Mouse (Mus musculus): ENCODE data around the gene Zhx3. TPM values are rescaled to one million over a fixed set of nuclear protein-coding genes. Genes with fewer than 3 reads are reported as not detected.
A peak's percentile ranks its signal among the peaks of the same experiment; 100 is the strongest.

Gene Zhx3
- polyA plus RNA-seq, 1 experiment from 2014 or later: 12.0 TPM

GRCm38 (mm10) chr2:160732420-160732995 is 140.3 kb downstream of the Zhx3 start:
- H3K36me3 ChIP-seq: peaks cover 25% of the 10 kb centered on the region
- no peak overlapping the region for H3K27ac ChIP-seq
- peak overlapping the region; percentile 91 for H3K4me3 ChIP-seq
- H3K9me3 ChIP-seq: no peaks in the 10 kb centered on the region
- H3K4me1 ChIP-seq: peaks cover 27% of the 10 kb centered on the region
- no peaks in the 10 kb centered on the region for H3K27me3 ChIP-seq
- ATAC-seq (ENCODE audit: insufficient number of reproducible peaks, insufficient read depth, low FRiP score, low TSS enrichment): no peak
- H3K4me2 ChIP-seq (replicated peaks): peak overlapping the region; percentile 88
- WGBS: 33% methylated on average over 9 of the region's 9 CpGs
- peak overlapping the region; percentile 99 for H3K9ac ChIP-seq

DNA sequence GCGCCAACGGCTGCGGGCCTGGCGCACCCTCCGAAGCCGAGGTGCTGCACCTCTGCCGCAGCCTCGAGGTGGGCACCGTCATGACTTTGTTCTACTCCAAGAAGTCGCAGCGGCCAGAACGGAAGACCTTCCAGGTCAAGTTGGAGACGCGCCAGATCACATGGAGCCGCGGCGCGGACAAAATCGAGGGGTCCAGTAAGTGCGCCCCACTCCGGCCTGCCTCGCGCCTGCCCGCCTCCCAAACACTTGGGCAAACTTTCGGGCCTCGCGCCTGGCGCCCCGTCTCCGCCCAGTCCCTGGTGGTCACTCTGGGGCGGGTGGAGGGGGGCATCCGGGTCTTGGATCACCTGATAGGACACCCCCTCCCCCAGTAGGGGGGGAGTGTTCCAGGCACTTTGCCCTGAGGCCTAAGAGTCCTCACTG is 140.9 kb downstream of the Zhx3 start:
- Histone ChIP-seq H3K4me3 (peak overlapping the region; percentile 91), H3K27me3 (no peaks in the 10 kb centered on the region), H3K9me3 (no peaks in the 10 kb centered on the region), H3K4me1 (peaks cover 27% of the 10 kb centered on the region), H3K36me3 (peaks cover 18% of the 10 kb centered on the region), H3K27ac (peak overlapping the region; percentile 97), H3K4me2 (replicated peaks) (peak overlapping the region; percentile 88), H3K9ac (peak overlapping the region; percentile 99)
- 0% methylated on average over 32 of the region's 32 CpGs for WGBS
- ATAC-seq (ENCODE audit: insufficient number of reproducible peaks, insufficient read depth, low FRiP score, low TSS enrichment): 0 out of 2 replicates have a peak, but pooled peaks have one; percentile 4

DNA sequence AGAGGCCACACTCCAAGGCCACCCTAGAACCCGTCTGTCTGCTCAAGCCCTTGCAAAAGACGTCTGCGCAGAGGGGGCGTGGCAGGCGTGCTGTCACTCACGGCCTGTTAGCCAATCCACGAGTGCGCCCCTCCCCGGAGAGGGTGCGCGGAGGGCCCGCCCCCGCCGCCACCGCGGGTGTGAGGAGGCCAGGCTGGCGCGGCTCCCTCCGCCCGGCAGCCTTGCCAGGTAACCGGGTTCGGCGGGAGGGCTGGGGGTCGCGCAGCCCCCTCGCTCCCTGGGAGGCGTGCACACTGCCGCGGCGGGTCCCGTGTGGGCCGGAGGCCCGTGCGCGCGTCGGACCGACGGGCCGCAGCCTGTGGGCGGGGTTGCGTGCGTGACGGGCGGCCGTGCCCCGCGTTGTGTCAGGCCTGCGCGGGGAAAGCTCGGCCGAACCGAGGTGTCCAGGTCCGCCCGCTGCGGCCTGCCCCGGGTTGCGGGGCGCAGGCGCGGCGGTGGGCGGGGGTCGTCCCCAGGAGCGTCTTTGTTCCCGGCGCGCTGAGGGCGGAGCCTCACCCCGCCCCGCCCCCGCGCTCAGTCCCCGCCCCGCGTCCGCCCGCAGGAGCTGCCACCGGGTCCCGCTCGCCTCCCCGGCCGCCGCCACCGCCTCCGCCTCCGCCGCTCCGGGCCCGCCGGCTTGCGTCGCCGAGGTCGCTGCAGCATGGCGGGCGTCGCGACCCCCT is 141.5 kb downstream of the Zhx3 start, which contains the start of gene Plcg1:
TSS of gene Plcg1 (plus strand) at position 184 of the 722 bp plus-strand sequence.
- 0% methylated on average over 45 of the region's 99 CpGs for WGBS
- Histone ChIP-seq H3K4me1 (peaks cover 27% of the 10 kb centered on the region), H3K4me2 (replicated peaks) (peak within 1 kb of the TSS; percentile 88), H3K27me3 (no peaks in the 10 kb centered on the region), H3K9ac (peak within 1 kb of the TSS; percentile 99), H3K27ac (peak within 1 kb of the TSS; percentile 97), H3K4me3 (peak within 1 kb of the TSS; percentile 91), H3K36me3 (peaks cover 13% of the 10 kb centered on the region), H3K9me3 (no peaks in the 10 kb centered on the region)
- peak; percentile 95 for ATAC-seq (ENCODE audit: insufficient number of reproducible peaks, insufficient read depth, low FRiP score, low TSS enrichment)

GRCm38 (mm10) chr2:160730797-160731116 is 142.0 kb downstream of the Zhx3 start:
- H3K27ac ChIP-seq: peak overlapping the region; percentile 97; the same call in 1 of the 2 replicates
- peaks cover 7% of the 10 kb centered on the region for H3K36me3 ChIP-seq
- H3K9me3 ChIP-seq: no peaks in the 10 kb centered on the region
- peak overlapping the region; percentile 91 for H3K4me3 ChIP-seq
- H3K4me1 ChIP-seq: peaks cover 27% of the 10 kb centered on the region
- H3K9ac ChIP-seq: peak overlapping the region; percentile 99
- no peak for ATAC-seq (ENCODE audit: insufficient number of reproducible peaks, insufficient read depth, low FRiP score, low TSS enrichment)
- peak overlapping the region; percentile 88 for H3K4me2 ChIP-seq (replicated peaks)
- no peaks in the 10 kb centered on the region for H3K27me3 ChIP-seq
- WGBS: 7% methylated on average over 19 of the region's 19 CpGs

DNA sequence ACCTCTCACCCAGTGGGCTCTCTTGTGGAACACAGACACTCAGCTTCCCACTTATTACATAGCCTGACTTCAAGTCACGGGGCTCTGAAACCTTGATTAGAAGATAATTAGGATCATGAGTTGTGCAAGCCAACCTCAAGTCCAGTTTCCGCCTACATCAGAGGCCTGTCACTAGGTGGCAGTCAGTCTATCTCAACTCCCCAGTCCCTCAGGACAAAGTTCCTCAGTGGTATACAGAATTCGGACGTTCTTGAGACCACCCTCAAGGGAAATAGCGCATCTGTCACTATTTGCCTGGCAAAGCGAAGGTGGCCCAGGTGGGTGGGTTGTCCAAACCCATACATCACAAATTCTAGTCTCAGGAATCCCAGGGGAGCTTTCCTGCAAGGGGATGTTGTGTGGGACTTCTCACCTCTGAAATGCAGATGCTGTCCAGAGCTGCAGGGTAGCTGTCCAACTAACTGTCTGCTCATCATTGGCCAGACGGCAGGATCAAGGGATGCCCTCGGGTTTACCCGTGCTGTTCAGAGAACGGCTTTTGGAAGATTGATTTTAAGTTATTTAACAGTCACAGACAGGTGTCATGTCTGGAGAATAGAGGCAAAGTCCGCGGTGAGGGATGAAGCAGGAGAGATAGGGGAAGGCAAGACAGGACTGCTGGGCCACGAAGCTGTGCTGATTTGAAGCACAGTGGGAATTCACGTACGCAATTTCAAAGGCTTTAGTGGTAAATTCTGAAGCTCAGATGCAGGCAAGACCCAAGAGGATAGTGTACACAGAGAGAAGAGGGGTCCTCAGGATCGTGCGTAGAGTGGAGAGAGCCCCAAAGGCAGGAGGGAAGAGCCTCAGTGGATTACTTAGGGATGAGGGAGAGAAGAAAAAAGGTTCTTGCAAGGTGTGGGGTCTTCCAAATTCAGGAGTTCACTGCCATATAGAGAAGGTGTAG is 142.7 kb downstream of the Zhx3 start:
- Histone ChIP-seq H3K4me2 (replicated peaks) (peak overlapping the region; percentile 88), H3K9me3 (no peaks in the 10 kb centered on the region), H3K4me3 (peak overlapping the region; percentile 91), H3K27ac (no peak overlapping the region; the same call in 1 of the 2 replicates), H3K27me3 (no peaks in the 10 kb centered on the region), H3K36me3 (peaks cover 3% of the 10 kb centered on the region), H3K4me1 (peaks cover 27% of the 10 kb centered on the region), H3K9ac (peak overlapping the region; percentile 99)
- WGBS: 35% methylated on average over 17 of the region's 17 CpGs
- peak; percentile 11 for ATAC-seq (ENCODE audit: insufficient number of reproducible peaks, insufficient read depth, low FRiP score, low TSS enrichment)

DNA sequence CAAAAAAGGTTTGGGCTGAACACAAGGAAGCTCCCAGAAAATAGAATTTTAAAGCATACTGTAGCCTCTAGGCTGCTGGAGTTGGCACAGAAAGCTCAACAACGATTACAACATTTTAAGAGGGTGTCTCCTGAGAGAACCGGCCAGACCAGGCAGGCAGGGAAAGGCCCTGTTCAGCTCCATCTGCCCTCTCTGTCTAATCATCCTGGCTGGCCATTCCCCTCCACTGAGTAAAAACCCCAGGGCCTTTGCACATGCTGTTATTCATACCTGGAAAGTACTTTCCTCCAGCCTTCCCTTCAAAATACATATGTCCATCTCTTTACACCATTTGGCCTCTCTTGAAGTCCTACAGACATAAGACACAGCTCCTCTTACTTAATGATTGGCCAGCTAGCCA is 143.4 kb downstream of the Zhx3 start:
- no peak overlapping the region for H3K9ac ChIP-seq
- 85% methylated on average over 2 of the region's 2 CpGs for WGBS
- peaks cover 8% of the 10 kb centered on the region for H3K36me3 ChIP-seq
- no peak for ATAC-seq (ENCODE audit: insufficient number of reproducible peaks, insufficient read depth, low FRiP score, low TSS enrichment)
- H3K4me2 ChIP-seq (replicated peaks): no peak overlapping the region
- no peak overlapping the region for H3K4me3 ChIP-seq
- no peaks in the 10 kb centered on the region for H3K9me3 ChIP-seq
- H3K27me3 ChIP-seq: no peaks in the 10 kb centered on the region
- H3K4me1 ChIP-seq: peaks cover 23% of the 10 kb centered on the region
- no peak overlapping the region for H3K27ac ChIP-seq

DNA sequence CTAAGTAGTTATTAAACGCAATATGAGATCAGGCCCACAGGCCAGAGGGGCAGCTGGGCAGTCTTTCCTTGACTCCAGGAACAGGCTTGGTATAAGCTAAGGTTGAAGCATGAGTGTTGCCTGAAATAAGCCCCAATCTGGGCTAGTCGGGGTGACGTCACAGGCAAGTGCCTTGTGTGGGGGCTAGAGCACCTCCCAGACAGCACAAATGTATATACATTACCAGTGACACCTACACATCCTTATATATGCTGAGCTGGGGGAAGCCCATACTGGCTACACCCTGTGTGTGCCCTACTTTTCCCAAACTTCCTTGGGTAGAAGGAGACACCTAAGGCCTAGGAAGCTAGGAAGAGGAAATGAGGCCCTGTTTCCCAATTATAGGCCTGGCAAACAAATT is 143.8 kb downstream of the Zhx3 start:
- Histone ChIP-seq H3K36me3 (peaks cover 13% of the 10 kb centered on the region), H3K4me2 (replicated peaks) (no peak overlapping the region), H3K9me3 (no peaks in the 10 kb centered on the region), H3K9ac (no peak overlapping the region), H3K4me1 (peaks cover 18% of the 10 kb centered on the region), H3K27me3 (no peaks in the 10 kb centered on the region), H3K4me3 (no peak overlapping the region), H3K27ac (no peak overlapping the region)
- ATAC-seq (ENCODE audit: insufficient number of reproducible peaks, insufficient read depth, low FRiP score, low TSS enrichment): no peak
- 90% methylated on average over 3 of the region's 3 CpGs for WGBS

GRCm38 (mm10) chr2:160725877-160726864 is 146.6 kb downstream of the Zhx3 start:
- H3K9ac ChIP-seq: no peak overlapping the region
- peaks cover 36% of the 10 kb centered on the region for H3K36me3 ChIP-seq
- no peaks in the 10 kb centered on the region for H3K27me3 ChIP-seq
- no peak overlapping the region for H3K4me3 ChIP-seq
- no peak overlapping the region for H3K4me2 ChIP-seq (replicated peaks)
- 0 out of 2 replicates have a peak, but pooled peaks cover 4% of the 10 kb centered on the region for H3K4me1 ChIP-seq
- 83% methylated on average over 6 of the region's 6 CpGs for WGBS
- no peaks in the 10 kb centered on the region for H3K9me3 ChIP-seq
- no peak overlapping the region for H3K27ac ChIP-seq
- no peak for ATAC-seq (ENCODE audit: insufficient number of reproducible peaks, insufficient read depth, low FRiP score, low TSS enrichment)

- Histone ChIP-seq H3K4me1 (no peaks in the 10 kb centered on the region), H3K4me2 (replicated peaks) (no peak overlapping the region), H3K27me3 (no peaks in the 10 kb centered on the region), H3K9ac (no peak overlapping the region), H3K4me3 (no peak overlapping the region), H3K9me3 (no peaks in the 10 kb centered on the region), H3K27ac (no peak overlapping the region), H3K36me3 (peaks cover 52% of the 10 kb centered on the region)
- 94% methylated on average over 5 of the region's 5 CpGs for WGBS
- no peak for ATAC-seq (ENCODE audit: insufficient number of reproducible peaks, insufficient read depth, low FRiP score, low TSS enrichment)
These were observed 148.3 kb downstream of the Zhx3 start for GRCm38 (mm10) chr2:160724536-160724935.

DNA sequence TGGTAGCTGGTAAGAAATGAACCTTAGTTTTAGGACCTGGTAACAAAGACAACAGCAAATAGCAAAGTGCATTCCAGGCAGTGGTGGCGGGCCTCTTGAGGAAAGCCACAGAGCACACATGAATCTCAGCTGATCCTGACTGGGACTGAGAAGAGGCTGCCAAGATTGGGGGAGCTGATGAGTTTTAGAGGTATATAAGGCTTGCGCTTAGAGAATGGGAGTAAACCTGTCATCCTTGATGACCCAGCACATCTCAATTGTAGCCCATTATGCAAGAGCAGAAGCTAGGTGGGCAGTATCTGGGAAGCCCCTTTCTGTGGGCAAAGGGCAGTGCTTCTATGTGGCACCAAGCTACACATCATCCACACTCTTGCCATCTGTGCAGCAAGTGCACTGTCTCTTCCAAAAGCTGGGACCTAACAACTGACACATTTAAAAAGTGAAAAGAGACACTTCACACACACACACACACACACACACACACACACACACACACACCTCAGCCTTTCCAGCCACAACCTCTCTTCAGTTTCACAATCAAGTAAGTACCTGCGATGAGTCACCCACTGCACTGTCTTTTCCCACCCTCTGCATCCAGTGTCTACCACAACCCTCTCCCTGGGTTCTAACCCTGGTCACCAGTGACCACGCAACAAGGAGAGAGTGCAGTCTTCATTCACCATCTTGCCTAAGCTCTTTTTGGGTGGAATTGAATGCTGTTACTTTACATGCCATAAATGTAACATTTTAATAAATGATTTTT is 149.0 kb downstream of the Zhx3 start:
- peaks cover 60% of the 10 kb centered on the region for H3K36me3 ChIP-seq
- 93% methylated on average over 4 of the region's 4 CpGs for WGBS
- ATAC-seq (ENCODE audit: insufficient number of reproducible peaks, insufficient read depth, low FRiP score, low TSS enrichment): no peak

More for the DNA sequence above, 149.0 kb downstream of the Zhx3 start:
- Histone ChIP-seq H3K9ac (no peak overlapping the region), H3K4me1 (no peaks in the 10 kb centered on the region), H3K27me3 (no peaks in the 10 kb centered on the region), H3K4me3 (no peak overlapping the region), H3K4me2 (replicated peaks) (no peak overlapping the region), H3K27ac (no peak overlapping the region), H3K9me3 (no peaks in the 10 kb centered on the region)
